Mouse (Mus musculus) lung, postnatal 0 days (tissue): Measurements from ENCODE around the gene G430095P16Rik.

Experiments used
- CTCF ChIP-seq: IDR thresholded peaks from 2 replicates; pipeline ENCODE4 v1.5.1; 2016; ENCODE audit warnings: antibody characterized with exemption, mild to moderate bottlenecking
- EP300 ChIP-seq: IDR thresholded peaks from 2 replicates; pipeline ENCODE4 v1.6.1; 2016; ENCODE audit warnings: antibody characterized with exemption, mild to moderate bottlenecking, control low read depth

GRCm38 (mm10) chr8:84735597-84735996 lies 12.8 kb downstream of the G430095P16Rik start:
- TF ChIP-seq CTCF (no peak), EP300 (no peak)
